Mouse (Mus musculus): Measurements from ENCODE around the gene Zc3hav1.

- TF ChIP-seq CTCF (IDR thresholded peaks at IDR 0.05; ENCODE audit: low read depth, low read length) (no peak), POLR2A (IDR thresholded peaks at IDR 0.05; ENCODE audit: borderline replicate concordance, low read depth, low read length) (no peak)
Measured at GRCm38 (mm10) chr6:38359736-38360499, 5.5 kb upstream of the Zc3hav1 start.

Measured in bone marrow macrophage, adult 2 months (primary cell).